Mouse (Mus musculus): ENCODE measurements at regions not wholly inside any gene's neighbourhood (a gene's known extent, or its start where the extent isn't known, plus 50 kb on each side); places are given as distances from the start of the nearest gene placed in this dataset.
A peak's percentile ranks its signal among the peaks of the same experiment; 100 is the strongest.

GRCm38 (mm10) chr3:28183061-28183762, 79.8 kb upstream of the Tnik start:
- Histone ChIP-seq H3K9ac (no peak overlapping the region), H3K27ac (no peak overlapping the region), H3K36me3 (no peaks in the 10 kb centered on the region), H3K4me2 (replicated peaks) (no peak overlapping the region), H3K27me3 (no peaks in the 10 kb centered on the region), H3K9me3 (no peaks in the 10 kb centered on the region), H3K4me1 (peaks cover 16% of the 10 kb centered on the region; the same call in 1 of the 2 replicates), H3K4me3 (no peak overlapping the region)
- ATAC-seq (ENCODE audit: low FRiP score, low read depth): no peak
- WGBS: 92% methylated on average over 5 of the region's 5 CpGs

DNA sequence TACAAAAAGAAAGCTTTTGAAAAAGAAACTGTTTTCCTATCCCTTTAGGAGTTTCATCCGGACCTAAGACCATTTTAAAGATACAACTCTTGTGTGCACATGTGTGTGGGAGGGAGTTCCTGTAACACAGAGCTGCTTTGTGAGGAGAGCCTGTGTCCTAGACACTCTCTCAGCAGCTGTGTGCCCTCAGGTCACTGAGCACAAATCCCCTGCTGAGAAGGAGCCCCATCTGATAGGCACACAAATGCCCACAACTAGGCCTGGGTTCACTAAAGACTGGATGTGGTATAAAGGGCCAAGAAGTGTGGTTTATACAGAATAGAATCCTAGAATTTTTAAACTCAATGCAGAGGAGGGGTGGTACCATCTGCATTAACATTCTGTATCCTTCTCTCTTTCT, 77.5 kb upstream of the Tnik start:
- peaks cover 16% of the 10 kb centered on the region; the same call in 1 of the 2 replicates for H3K4me1 ChIP-seq
- H3K27me3 ChIP-seq: no peaks in the 10 kb centered on the region
- peak overlapping the region; percentile 22; the same call in 1 of the 2 replicates for H3K27ac ChIP-seq
- H3K4me2 ChIP-seq (replicated peaks): no peak overlapping the region
- 17% methylated on average over 1 of the region's 1 CpGs for whole genome bisulfite sequencing
- no peak overlapping the region for H3K4me3 ChIP-seq
- no peaks in the 10 kb centered on the region for H3K9me3 ChIP-seq
- H3K9ac ChIP-seq: no peak overlapping the region
- no peaks in the 10 kb centered on the region for H3K36me3 ChIP-seq
- 0 out of 2 replicates have a peak, but pooled peaks have one; percentile 51 for ATAC-seq (ENCODE audit: low FRiP score, low read depth)

DNA sequence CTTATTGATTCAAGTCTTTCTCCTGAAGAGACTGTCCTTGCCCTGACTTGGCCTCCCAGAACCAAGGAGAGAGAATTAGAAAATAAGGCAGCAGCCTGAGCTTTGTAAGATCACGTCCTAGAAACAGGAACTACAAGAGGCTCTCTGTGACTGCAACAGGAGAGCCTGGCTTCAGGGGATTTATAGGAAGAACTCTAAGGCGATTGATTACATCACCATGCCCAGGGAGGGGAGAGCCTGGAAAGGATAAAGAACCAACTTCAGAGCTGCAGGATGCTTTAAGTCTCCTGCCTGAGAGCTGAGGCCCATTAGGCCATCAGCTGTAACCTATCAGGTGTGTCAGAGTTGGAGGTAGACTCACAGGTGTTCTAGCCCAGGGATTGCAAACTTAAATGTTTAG, 77.1 kb upstream of the Tnik start:
- peak; percentile 40; the same call in 1 of the 2 replicates for ATAC-seq (ENCODE audit: low FRiP score, low read depth)
- no peak overlapping the region; the same call in 1 of the 2 replicates for H3K27ac ChIP-seq
- no peak overlapping the region for H3K4me3 ChIP-seq
- no peak overlapping the region for H3K9ac ChIP-seq
- H3K9me3 ChIP-seq: no peaks in the 10 kb centered on the region
- H3K27me3 ChIP-seq: no peaks in the 10 kb centered on the region
- WGBS: 13% methylated on average over 2 of the region's 2 CpGs
- H3K4me2 ChIP-seq (replicated peaks): no peak overlapping the region
- no peaks in the 10 kb centered on the region for H3K36me3 ChIP-seq
- peaks cover 16% of the 10 kb centered on the region; the same call in 1 of the 2 replicates for H3K4me1 ChIP-seq

DNA sequence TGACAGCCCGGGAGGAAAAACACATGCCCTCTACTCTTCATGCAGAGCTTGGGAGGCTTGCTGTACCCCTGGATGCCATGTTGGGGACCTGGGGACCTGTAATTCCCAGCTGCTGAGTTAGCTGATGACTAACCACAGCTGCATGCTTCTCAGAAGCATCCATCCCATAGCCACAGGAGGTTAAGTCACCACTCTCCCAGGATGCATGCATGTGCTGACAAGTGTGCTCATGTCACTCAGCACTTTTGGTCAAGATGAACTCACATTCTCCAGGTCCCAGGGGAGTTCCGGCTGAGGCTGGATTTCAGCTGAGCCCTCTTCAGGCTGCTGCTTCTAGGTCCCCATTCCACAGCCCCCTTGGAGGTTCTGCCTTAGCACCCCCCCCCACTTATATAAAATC, 73.6 kb upstream of the Tnik start:
- Histone ChIP-seq H3K27me3 (no peaks in the 10 kb centered on the region), H3K36me3 (no peaks in the 10 kb centered on the region), H3K27ac (no peak overlapping the region), H3K9me3 (no peaks in the 10 kb centered on the region), H3K4me3 (no peak overlapping the region), H3K4me2 (replicated peaks) (no peak overlapping the region), H3K9ac (no peak overlapping the region), H3K4me1 (peaks cover 9% of the 10 kb centered on the region; the same call in 1 of the 2 replicates)
- ATAC-seq (ENCODE audit: low FRiP score, low read depth): no peak
- WGBS: 87% methylated on average over 2 of the region's 2 CpGs

- 83% methylated on average over 6 of the region's 6 CpGs for WGBS
These were observed 72.8 kb upstream of the Tnik start for GRCm38 (mm10) chr3:28190243-28190642.

GRCm38 (mm10) chr3:28194388-28194970, 68.5 kb upstream of the Tnik start:
- Histone ChIP-seq H3K4me2 (replicated peaks) (no peak overlapping the region), H3K9me3 (0 out of 2 replicates have a peak, but pooled peaks cover 3% of the 10 kb centered on the region), H3K36me3 (no peaks in the 10 kb centered on the region), H3K4me3 (no peak overlapping the region), H3K27me3 (no peaks in the 10 kb centered on the region), H3K9ac (no peak overlapping the region), H3K4me1 (no peaks in the 10 kb centered on the region), H3K27ac (no peak overlapping the region)
- ATAC-seq (ENCODE audit: low FRiP score, low read depth): peak; percentile 24; the same call in 1 of the 2 replicates
- WGBS: 59% methylated on average over 4 of the region's 4 CpGs

More at GRCm38 (mm10) chr3:28190243-28190642, 72.8 kb upstream of the Tnik start:
- Histone ChIP-seq H3K4me3 (no peak overlapping the region), H3K9ac (no peak overlapping the region), H3K4me1 (peaks cover 9% of the 10 kb centered on the region; the same call in 1 of the 2 replicates), H3K9me3 (no peaks in the 10 kb centered on the region), H3K4me2 (replicated peaks) (no peak overlapping the region), H3K27me3 (no peaks in the 10 kb centered on the region), H3K36me3 (no peaks in the 10 kb centered on the region), H3K27ac (no peak overlapping the region)
- ATAC-seq (ENCODE audit: low FRiP score, low read depth): no peak

GRCm38 (mm10) chr3:28196786-28197185, 66.2 kb upstream of the Tnik start:
- Histone ChIP-seq H3K36me3 (no peaks in the 10 kb centered on the region), H3K9ac (no peak overlapping the region), H3K27ac (no peak overlapping the region), H3K27me3 (no peaks in the 10 kb centered on the region), H3K4me2 (replicated peaks) (no peak overlapping the region), H3K9me3 (0 out of 2 replicates have a peak, but pooled peaks cover 3% of the 10 kb centered on the region), H3K4me3 (no peak overlapping the region), H3K4me1 (no peaks in the 10 kb centered on the region)
- no peak for ATAC-seq (ENCODE audit: low FRiP score, low read depth)
- WGBS: 86% methylated on average over 1 of the region's 1 CpGs

DNA sequence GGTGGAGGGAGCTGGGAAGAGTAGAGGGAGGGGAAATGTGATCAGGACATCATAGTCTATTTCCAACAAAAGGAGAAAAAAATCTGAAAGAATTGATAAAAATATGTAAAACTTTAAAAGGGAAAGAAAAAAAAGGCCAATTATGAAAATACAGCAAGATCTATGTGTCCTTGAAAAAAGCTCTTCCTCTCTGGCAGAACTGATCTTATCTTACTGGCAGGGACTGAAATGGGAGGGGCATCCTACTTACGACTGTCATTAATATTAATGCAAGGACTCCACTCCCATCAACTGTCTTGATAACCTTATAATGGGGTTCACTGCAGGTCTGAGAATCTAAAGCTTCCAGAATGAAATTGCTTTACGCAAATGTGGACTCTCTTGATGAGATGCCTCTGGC, 53.7 kb upstream of the Tnik start:
- Histone ChIP-seq H3K4me1 (no peaks in the 10 kb centered on the region), H3K27me3 (no peaks in the 10 kb centered on the region), H3K9ac (no peak overlapping the region), H3K9me3 (no peaks in the 10 kb centered on the region), H3K4me2 (replicated peaks) (no peak overlapping the region), H3K4me3 (no peak overlapping the region), H3K27ac (no peak overlapping the region), H3K36me3 (no peaks in the 10 kb centered on the region)
- no peak for ATAC-seq (ENCODE audit: low FRiP score, low read depth)
- 83% methylated on average over 2 of the region's 2 CpGs for WGBS

- no peak for ATAC-seq (ENCODE audit: low FRiP score, low read depth)
- Histone ChIP-seq H3K4me1 (no peaks in the 10 kb centered on the region), H3K27ac (no peak overlapping the region), H3K36me3 (no peaks in the 10 kb centered on the region), H3K4me2 (replicated peaks) (no peak overlapping the region), H3K4me3 (no peak overlapping the region), H3K9ac (no peak overlapping the region), H3K9me3 (no peaks in the 10 kb centered on the region), H3K27me3 (no peaks in the 10 kb centered on the region)
- WGBS: 63% methylated on average over 14 of the region's 14 CpGs
These were observed 51.9 kb upstream of the Tnik start for GRCm38 (mm10) chr3:28210847-28211803.
